Mouse (Mus musculus) embryo, embryonic 11.5 days (tissue): Measurements from ENCODE around the gene Cdk2ap2.

Source experiments
- DNase-seq: peaks from one replicate; pipeline ENCODE4 v3.0.0-alpha.2; 2012; ENCODE audit warnings: low read depth, low spot score

Cdk2ap2 gene

DNA sequence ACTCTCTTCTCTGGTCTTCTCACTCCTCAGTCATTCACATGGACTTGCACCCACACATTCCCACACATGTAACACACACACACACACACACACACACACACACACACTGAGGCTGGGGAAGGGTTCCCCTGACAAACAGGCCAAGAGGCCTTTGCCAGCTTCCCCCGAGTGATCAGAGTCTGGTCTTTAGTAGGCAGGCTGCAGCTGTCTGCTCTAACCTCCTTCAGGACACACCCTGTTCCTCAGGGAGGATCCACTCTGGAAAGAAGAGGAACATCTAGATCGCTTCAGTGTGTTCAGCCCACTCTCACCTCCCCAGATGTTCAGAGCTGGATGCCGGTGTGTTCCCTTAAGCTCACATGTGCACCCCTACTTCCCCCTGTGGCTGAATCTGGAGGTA is 2.6 kb upstream of the Cdk2ap2 start:
- DNase-seq, result no peak

DNA sequence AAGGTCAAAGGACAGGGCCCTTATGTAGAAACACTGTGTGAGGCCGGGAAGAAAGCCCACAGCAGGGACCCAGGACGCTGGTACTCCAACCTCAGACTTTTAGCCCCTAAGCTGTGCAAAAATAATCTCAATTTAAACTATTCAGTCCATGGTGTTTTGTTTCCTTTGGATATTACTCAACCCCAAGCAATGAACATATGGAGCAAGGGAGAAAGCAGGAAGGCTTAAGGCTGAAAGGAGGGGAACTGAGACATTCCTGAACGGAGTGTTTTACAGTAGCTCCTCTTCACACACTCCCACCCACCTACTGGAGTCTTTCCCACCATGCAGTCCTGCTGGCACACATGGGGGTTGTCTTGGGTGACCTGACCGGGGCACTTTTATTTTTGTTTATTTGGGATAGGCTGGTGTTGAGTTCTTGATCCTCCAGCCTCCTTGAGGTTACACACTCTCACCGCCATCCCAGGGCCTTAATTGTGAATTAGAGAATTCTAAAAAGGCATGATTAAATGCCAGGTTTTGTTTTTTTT is 2.1 kb upstream of the Cdk2ap2 start:
- no peak for DNase-seq

DNA sequence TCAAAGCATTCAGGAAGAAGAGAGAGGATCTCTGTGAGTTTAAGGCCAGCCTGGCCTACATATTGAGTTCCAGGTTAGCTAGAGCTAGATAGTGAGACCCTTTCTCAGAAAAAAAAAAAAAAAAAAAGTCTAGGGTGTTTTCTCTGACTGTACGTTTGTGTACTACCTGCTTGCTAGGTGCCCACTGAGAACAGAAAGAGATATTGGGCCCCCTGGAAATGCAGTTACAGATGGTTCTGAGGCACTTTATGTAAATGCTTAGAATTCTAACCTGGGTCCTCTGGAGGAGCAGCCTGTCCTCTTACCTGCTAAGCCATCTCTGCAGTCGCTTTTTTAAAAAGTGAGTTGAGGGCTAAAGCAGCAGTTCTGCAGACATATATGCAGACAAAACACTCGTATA is 1.2 kb upstream of the Cdk2ap2 start:
- no peak for DNase-seq

DNA sequence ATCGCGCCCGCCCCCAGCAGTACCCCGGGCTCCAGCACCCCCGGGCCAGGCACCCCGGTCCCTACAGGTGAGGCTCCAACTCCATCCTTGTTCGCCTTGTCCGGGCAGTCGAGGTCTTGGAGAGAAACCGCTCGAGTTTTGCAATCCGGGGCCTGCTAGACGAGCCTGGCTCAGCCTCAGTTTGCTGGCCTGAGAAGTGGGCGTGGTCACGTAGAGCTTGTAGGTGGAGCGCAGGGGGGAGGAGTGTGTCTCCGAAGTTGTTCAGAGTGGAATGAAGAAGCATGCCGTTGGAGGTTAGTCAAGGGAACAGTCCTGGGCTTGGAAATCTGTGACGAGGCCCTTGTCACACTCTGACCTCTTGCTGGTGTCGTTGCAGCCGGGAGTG is 451 bp downstream of the Cdk2ap2 start:
- peak; percentile 64 for DNase-seq

DNA sequence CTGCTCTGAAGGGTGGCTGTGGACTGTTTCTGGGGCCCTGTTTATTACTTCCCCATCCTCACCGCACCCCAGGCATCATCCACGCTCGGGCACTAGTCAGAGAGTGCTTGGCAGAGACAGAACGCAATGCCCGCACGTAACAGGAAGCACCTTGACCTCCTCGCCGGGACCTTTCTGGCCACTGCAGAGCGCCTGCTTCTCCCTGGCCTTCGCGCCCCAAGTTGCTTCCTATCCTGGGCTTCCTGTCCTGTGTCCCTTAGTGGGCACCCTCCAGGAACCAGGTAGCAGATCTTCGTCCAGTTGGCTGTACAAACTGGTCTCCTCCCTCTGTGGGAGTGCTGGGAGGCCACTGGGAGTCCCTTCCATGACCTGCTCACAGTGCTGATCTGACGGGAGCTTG is 1.4 kb downstream of the Cdk2ap2 start:
- DNase-seq, result no peak

DNA sequence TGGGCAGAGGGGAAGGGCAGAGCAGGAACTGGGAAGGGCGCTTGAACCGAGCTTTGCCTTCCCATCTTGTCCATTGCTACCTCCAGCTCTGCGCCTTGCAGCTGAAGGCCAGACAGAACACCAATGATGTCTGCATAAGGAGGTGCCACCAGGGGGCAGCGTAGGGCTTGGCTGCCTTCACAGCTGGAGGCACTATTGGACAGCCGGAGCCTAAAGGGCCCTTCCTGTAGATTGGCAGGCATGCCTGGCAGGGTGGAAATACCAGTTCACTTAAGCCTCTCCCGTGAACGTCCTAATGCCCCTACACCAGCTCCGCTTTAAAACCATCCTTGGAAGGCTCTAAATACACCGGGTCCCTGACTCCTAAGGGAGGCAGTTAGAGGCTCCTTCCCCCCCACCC is 2.1 kb downstream of the Cdk2ap2 start:
- DNase-seq, result peak; percentile 82

DNA sequence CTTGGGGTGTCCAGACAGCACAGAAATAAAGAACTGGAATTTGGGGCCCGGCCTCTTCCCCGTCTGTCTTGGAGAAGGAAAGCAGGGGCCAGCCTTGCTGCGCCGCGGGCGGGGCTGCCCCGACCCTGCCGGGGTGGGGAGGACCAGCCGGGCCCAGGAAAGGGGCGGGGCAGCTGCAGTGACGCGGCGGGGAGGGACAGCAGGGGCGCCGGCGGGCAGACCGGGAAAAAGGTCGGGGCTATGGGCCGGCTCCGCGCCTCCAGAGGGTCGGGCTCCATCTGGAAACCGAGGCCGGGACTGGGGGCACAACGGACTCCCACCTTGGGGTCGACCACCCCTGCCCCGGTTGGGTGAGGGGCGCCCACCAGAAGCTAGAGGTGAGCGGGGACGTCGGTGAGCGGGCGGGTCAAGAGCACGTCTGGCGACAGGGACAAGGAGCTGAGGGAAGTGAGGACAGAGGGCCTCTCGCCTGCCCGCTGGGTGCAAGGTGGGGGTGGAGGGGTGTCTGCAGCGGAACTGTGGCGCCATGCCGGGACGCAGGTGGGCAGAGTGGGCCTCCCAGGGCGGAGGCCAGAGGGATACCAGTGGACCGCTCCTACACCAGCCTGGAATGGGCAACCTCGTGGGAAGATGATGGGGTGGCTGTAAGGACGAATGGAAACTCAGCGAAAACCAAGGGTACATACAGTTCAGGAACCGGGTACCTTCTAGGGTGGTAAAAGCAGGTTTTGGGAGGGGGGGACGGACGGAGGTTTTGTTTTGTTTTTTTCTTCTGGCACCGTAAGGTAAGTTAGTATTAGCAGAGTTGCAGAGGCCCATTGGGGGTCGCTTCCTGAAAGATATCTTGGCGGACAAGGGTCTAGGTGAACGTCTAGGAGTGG is 3.1 kb downstream of the Cdk2ap2 start, which contains the start of gene Pitpnm1:
Gene Pitpnm1 (plus strand): TSS at position 162 of the 881 bp plus-strand sequence.
- no peak for DNase-seq

DNA sequence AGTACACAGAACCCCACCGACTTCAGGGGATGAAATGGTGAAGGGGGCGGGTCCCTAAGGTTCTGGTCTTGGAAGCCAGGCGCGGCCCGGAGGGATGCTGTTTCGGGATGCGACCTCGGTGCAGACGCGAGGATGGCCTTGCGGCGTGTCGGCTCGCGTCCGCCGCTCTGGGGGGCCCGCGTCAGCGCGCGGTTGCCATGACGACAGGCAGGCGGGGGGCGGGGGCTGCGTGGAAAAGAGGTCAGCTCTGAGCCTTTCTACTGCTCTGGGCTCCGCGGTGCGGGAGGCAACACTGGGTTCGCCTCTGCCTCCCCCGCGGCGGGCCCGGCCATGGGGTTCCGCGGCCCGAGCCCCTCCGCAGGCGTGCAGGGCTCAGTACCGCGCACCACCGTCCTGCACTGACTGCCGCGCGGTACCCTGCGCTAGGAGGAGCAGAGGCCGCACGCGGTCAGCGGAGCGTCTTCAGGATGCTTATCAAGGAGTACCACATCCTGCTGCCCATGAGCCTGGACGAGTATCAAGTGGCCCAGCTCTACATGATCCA is 3.8 kb downstream of the Cdk2ap2 start:
- DNase-seq, result no peak

DNA sequence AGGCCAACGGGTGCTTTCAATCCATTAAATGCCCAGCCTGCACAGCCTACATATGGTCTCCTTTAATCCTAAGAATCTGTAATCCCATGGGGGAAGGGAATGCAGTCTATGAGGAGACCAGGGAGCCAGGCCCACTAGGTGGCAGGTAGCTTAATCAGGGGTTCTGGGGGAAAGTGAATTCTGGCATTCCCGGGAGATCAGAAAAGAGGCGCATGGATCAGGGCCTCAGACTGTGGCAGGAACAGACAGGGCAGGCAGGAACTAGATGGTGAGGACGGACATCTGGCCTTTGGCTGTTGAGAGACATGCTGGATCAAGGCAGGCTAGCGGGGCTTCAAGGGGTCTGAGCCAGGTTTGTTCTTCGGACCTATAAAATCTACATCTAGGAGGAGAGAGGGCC is 4.5 kb downstream of the Cdk2ap2 start:
- DNase-seq, result no peak

DNA sequence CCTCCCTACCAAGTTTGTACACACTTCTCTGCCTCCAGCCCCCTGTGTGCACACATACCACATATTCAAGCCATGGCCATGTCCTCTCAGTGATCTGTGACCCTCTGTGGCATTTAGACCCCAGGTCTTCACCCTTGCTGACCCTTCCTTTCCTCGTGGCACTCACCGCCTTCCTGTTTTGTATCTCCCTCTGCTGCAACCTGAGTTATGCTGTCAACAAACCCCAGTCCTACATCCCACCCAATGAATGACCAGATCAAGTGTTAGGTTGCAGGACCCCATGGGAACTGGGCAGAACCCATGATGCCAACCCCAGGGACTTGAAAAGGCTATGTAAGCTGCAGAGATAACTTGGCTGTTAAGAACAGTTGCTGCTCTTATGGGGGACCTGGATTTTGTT is 5.1 kb downstream of the Cdk2ap2 start:
- no peak for DNase-seq

DNA sequence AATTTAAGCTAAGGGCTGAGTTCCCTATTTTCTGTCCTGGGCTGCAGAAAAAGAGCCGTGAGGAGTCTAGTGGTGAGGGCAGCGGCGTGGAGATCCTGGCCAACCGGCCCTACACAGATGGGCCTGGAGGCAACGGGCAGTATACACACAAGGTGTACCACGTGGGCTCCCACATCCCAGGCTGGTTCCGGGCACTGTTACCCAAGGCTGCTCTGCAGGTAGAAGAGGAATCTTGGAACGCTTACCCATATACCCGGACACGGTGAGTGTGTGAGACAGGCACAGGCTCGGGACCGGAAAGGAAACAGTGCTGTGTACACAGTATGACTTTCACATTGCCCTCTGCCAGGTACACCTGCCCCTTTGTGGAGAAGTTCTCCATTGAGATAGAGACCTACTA is 5.6 kb downstream of the Cdk2ap2 start:
- DNase-seq, result no peak

DNA sequence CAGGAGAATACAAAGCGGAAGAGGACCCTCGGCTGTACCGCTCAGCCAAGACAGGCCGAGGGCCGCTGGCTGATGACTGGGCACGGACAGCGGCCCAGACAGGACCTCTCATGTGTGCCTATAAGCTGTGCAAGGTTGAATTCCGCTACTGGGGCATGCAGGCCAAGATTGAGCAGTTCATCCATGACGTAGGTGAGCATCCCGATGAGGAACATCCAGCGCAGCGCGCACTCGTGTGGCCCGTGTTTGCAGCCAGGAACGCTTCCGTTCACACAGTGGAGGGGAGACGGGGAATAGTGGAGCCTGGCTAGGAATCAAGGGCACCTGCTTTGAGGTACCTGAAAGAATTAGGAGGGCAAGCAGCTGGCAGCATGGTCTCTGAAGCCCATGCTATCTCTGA is 6.3 kb downstream of the Cdk2ap2 start:
- no peak for DNase-seq

DNA sequence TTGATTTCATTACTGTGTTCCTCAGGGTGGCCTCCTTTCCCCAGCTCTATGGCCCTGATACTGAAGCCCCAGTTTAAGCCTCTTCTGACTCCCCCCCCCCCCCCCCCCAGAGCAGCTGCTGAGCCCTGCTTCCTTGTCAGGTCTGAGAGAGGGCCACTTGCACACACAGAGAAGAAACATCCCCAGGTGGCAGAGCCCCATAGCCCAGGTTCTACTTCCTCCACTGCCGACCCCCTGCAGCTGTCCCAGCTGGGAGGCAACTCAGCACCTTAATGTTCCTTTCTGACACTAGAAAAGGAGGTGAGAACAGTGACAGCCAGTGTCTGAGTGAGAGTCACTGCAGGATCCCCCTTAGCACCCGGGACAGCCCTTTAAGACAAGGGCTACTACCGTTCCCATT is 6.8 kb downstream of the Cdk2ap2 start:
- no peak for DNase-seq

DNA sequence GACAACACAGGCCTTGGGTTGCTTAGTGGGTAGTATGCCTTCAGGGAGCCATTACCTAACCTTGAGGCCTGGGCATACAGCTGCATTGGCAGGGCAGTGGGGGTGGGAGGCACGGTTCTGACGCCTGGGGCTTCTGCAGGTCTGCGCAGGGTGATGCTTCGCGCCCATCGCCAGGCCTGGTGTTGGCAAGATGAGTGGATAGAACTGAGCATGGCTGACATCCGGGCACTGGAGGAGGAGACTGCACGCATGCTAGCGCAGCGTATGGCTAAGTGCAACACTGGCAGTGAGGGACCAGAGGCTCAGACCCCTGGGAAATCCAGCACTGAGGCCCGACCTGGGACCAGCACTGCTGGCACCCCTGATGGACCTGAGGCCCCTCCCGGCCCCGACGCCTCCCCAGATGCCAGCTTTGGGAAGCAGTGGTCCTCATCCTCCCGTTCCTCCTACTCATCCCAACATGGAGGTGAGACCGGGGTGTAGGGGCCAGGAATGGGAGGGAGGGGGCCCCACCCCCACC is 7.8 kb downstream of the Cdk2ap2 start:
- DNase-seq, result no peak

DNA sequence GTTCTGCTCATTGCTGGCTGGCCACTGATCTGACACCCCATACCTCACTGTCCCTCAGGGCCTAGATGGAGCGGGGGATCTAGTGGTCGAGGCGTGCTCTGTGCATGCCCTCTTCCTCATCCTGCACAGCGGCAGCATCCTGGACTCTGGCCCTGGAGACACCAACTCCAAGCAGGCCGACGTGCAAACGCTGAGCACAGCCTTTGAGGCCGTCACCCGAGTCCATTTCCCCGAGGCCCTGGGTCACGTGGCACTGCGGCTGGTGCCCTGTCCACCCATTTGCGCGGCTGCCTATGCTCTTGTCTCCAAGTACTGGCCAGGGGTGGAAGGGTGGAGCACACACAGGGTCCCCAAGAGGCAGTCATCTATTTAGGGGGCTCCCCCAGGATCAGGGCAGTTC is 9.7 kb downstream of the Cdk2ap2 start:
- DNase-seq, result no peak

DNA sequence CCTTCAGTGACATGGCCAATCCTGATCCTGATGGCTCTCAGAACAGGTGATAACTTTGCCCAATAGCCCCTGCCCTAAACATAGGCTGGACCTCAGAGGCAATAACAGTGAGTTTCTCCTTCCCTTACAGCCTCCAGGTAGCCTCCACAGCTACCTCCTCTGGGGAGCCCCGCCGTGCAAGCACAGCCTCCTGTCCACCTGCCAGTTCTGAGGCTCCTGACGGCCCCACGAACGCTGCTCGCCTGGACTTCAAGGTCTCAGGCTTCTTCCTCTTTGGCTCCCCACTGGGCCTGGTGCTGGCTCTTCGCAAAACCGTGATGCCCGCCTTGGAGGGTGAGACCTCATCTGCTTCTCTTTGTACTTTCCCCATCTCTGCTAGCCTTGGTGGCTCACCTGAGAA is 11.6 kb downstream of the Cdk2ap2 start:
- DNase-seq, result no peak

DNA sequence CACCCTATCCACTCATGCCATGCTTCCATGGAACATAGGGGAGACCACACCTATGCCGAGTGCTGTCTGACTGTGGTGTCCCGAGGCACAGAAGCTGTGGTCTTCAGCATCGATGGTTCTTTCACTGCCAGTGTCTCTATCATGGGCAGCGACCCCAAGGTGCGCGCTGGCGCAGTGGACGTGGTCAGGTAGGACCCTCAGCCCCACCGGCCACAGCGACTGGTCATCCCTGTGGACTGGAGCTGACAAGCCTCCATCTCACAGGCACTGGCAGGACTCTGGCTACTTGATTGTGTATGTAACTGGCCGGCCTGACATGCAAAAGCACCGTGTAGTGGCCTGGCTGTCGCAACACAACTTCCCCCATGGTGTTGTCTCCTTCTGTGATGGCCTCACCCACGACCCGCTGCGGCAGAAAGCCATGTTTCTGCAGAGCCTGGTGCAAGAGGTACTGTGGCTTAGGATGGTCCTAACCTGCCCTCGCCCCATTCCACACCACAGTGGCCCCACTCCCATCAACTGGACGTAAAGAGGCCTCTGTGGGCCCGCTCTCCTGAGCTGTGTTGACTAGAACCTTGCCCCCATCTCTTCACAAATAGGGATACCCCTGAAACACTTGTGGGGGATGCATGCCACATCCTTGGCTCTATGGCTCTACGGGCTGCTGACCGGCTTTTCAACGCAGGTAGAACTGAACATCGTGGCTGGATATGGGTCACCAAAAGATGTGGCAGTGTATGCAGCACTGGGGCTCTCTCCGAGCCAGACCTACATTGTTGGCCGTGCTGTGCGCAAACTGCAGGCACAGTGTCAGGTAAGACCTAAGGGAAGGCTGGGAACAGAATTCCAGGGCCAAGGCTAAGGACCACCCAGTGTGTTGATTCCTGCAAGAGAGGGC is 15.3 kb downstream of the Cdk2ap2 start:
- DNase-seq, result no peak

DNA sequence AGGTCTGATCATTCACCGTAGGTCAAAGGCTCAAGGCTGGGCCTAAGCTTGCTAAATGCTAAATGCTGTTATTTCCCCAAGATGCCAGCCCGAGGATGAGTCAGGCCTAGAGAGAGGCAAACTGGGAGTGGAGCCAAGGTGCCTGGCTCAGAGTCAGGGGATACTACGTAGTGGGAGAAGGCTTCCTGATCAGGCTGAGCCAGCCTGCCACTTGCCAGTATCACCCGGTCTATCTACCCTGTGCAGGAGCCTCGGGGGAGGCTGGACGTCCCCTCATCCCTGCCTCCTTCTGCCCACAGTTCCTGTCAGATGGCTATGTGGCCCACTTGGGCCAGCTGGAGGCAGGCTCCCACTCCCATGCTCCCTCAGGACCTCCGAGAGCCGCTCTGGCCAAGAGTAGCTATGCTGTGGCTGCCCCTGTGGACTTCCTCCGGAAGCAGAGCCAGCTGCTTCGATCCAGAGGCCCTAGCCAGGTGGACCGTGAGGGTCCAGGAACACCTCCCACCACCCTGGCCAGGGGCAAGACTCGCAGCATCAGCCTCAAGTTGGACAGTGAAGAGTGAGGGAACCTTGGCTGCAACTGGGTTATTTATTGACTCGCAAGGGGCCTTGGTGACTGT is 16.3 kb downstream of the Cdk2ap2 start:
- DNase-seq, result no peak

DNA sequence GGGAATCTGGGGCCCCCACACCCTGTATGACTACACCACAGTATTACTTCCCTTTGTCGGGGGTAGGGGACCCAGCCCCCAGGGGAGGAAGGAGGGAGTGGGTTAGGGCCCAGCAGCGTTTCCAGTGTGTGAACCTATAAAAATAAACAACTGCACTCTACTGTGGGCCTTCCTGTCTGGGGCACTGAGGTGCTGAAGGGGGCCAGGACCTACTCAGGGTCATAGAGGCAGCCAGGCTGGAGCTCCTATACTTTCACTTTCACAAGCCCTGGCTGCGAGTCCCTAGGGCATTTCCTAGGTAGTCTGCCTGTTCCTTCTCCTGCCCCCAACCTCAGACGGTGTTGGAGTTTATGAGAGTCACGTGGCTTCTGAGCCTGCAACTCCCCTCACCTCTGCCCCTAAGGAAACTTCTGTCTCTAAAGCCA is 16.8 kb downstream of the Cdk2ap2 start:
- no peak for DNase-seq

DNA sequence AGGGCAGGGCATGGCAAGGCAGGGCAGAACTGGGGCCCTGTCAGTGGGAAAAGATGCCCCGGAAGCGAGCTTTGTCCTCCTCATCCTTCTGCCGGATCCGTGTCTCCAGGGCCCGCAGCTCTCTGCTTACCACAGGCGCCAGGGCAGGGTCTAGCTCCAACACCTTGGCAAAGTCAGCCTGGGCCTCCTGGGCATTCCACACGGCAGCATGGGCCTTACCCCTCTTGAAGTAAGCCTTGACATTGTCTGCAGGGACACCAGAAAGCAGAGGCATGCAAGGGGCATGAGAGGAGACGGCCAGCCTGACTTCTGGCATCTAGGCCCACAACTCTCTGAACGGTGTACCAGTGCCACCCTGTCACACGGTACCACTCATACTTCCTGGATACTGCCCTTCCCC is 17.6 kb downstream of the Cdk2ap2 start:
- DNase-seq, result no peak

DNA sequence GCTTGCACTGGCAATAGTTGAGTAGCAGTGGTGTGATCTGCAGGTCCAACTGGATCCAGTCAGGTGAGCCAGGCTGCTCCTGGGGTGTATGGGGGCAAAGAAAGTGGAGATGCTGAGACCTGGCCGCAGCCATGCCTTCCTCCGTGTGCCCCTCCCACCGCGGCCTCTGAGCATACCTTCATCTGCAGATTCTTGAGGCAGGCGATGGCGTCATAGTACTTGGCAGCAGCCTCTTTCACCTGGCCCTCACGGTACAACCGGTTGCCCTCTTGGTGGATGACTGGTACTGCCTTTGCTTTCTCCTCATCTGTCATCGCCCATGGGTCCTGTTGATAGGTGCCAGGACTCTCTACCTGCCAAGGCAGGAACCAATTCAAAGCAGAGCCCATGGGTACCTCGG is 18.2 kb downstream of the Cdk2ap2 start:
- DNase-seq, result no peak
